Mouse (Mus musculus) myocyte (in vitro differentiated cells): ENCODE data around the gene Cdh8. TPM values are rescaled to one million over a fixed set of nuclear protein-coding genes. Genes with fewer than 3 reads are reported as not detected.

Experiments
- H3K27me3 ChIP-seq: one replicate; pipeline ENCODE4 v1.6.1; 2011; ENCODE audit not compliant: control insufficient read depth, insufficient read depth, insufficient read length
- H3K36me3 ChIP-seq: one replicate; pipeline ENCODE4 v1.6.1; 2011; ENCODE audit not compliant: control insufficient read depth, insufficient read depth
- H3K4me2 ChIP-seq: one replicate; pipeline ENCODE4 v1.6.1; 2011; ENCODE audit warnings: low read depth, control low read depth
- H3K4me3 ChIP-seq: one replicate; pipeline ENCODE4 v1.5.1; 2011; ENCODE audit warnings: mild to moderate bottlenecking, control low read depth, moderate library complexity
- H3K79me2 ChIP-seq: one replicate; pipeline ENCODE4 v1.6.1; 2011; ENCODE audit not compliant: control insufficient read depth, insufficient read depth
- H3ac ChIP-seq: one replicate; pipeline ENCODE4 v1.6.1; 2011; ENCODE audit not compliant: control insufficient read depth, insufficient read length
- CEBPB ChIP-seq: IDR thresholded peaks from 2 replicates; pipeline ENCODE4 v1.6.1; 2011; ENCODE audit warnings: mild to moderate bottlenecking, moderate library complexity; ENCODE audit not compliant: poor library complexity, insufficient read depth, severe bottlenecking
- E2F4 ChIP-seq: IDR thresholded peaks from one replicate; pipeline ENCODE4 v1.6.1; 2011; ENCODE audit warnings: mild to moderate bottlenecking, control low read depth, moderate library complexity; ENCODE audit not compliant: insufficient read depth
- MAX ChIP-seq: IDR thresholded peaks from one replicate; pipeline ENCODE4 v1.6.1; 2011; ENCODE audit warnings: low read depth, mild to moderate bottlenecking, control low read depth
- MYOD1 ChIP-seq, 3 experiments: IDR thresholded peaks; one replicate each; pipeline ENCODE4 v1.6.1; 2011; ENCODE audit warnings: control low read depth in 2 of 3, low read depth in 2 of 3, mild to moderate bottlenecking in 2 of 3, moderate library complexity in 1 of 3; ENCODE audit not compliant: insufficient read length in 2 of 3, control insufficient read depth in 1 of 3
- MYOG ChIP-seq, 3 experiments: IDR thresholded peaks; one replicate each; pipeline ENCODE4 v1.6.1; 2011; ENCODE audit warnings: control low read depth in 2 of 3, low read depth in 2 of 3, mild to moderate bottlenecking in 2 of 3; ENCODE audit not compliant: insufficient read length in 2 of 3, control insufficient read depth in 1 of 3, insufficient read depth in 1 of 3
- POLR2A ChIP-seq: IDR thresholded peaks from one replicate; pipeline ENCODE4 v1.6.1; 2011; ENCODE audit warnings: low read depth, mild to moderate bottlenecking, control low read depth, moderate library complexity; ENCODE audit not compliant: insufficient read length
- POLR2AphosphoS2 ChIP-seq: IDR thresholded peaks from one replicate; pipeline ENCODE4 v1.6.1; 2011; ENCODE audit warnings: low read depth, control low read depth; ENCODE audit not compliant: insufficient read length
- REST ChIP-seq: IDR thresholded peaks from one replicate; pipeline ENCODE4 v1.6.1; 2011; ENCODE audit warnings: mild to moderate bottlenecking, control low read depth, moderate library complexity; ENCODE audit not compliant: insufficient read depth, insufficient read length
- SRF ChIP-seq: IDR thresholded peaks from one replicate; pipeline ENCODE4 v1.6.1; 2011; ENCODE audit warnings: low read depth; ENCODE audit not compliant: control insufficient read depth, insufficient read length
- TCF12 ChIP-seq: IDR thresholded peaks from one replicate; pipeline ENCODE4 v1.6.1; 2011; ENCODE audit warnings: mild to moderate bottlenecking, control low read depth; ENCODE audit not compliant: poor library complexity, insufficient read depth, severe bottlenecking
- TCF3 ChIP-seq: IDR thresholded peaks from one replicate; pipeline ENCODE4 v1.6.1; 2011; ENCODE audit warnings: low read depth, control low read depth; ENCODE audit not compliant: insufficient read length
- USF1 ChIP-seq: IDR thresholded peaks from one replicate; pipeline ENCODE4 v1.6.1; 2011; ENCODE audit warnings: low read depth, mild to moderate bottlenecking, control low read depth, moderate library complexity
- polyA plus RNA-seq: library from polyadenylated mRNA; unstranded; fragments of >200 nt; fragmentation: generic; extraction: Trizol; gene quantifications from one replicate; pipeline ENCODE4 v1.2.1, GENCODE M21; 2012; ENCODE audit warnings: missing spikeins

Cdh8 gene
- polyA plus RNA-seq, 1 experiment, result not detected

DNA sequence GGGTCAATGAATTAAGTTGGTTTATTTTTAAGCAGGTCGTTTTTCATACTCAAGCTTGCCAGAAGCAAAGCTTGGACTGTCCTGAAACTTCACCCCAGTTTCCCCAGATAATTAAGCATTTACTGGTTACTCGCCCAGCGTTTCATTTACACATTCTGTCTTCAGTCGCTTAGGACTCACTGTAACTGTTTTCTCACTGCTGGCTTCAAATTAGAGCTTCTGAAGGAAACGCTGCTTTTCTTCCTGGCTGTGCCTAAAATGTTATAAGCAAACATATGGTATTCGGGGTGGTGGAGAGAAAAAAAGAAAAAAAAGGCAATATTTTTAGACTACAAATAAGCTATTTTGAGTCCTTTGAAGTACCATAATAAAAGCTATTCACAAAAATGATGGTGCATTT, 192.6 kb downstream of the Cdh8 start:
- Histone ChIP-seq H3K79me2 (no peaks in the 10 kb centered on the region), H3ac (no peak overlapping the region), H3K4me2 (no peak overlapping the region), H3K4me3 (no peak overlapping the region), H3K36me3 (no peaks in the 10 kb centered on the region), H3K27me3 (no peaks in the 10 kb centered on the region)
- TF ChIP-seq E2F4, result no peak
- no peak for TF ChIP-seq USF1
- TF ChIP-seq TCF12, result no peak

DNA sequence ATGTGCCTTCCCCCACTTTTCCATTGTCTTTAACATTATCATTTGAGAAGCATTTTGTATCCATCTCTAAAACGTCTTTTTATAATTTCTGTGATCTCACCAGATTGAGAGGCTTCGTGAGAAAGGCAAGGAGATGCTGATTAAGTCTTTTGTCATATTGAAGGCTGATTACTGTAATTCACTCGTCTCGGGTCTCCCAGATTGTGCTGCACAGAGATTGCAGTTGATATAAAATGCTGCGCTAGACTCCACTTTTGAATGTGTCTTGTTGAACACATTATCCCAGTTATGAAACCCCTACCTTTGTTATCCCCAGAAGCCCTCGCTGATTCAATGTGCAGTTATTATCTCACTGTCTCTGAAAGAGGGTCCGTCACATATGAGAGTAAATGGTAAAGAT, 211.1 kb downstream of the Cdh8 start:
- H3K36me3 ChIP-seq, result no peaks in the 10 kb centered on the region
- no peaks in the 10 kb centered on the region for H3K27me3 ChIP-seq
- no peak for TF ChIP-seq USF1
- TF ChIP-seq POLR2AphosphoS2, result no peak
- no peak for TF ChIP-seq TCF12
- TF ChIP-seq REST, result no peak
- no peak for TF ChIP-seq POLR2A
- TF ChIP-seq TCF3, result no peak
- TF ChIP-seq SRF, result no peak
- TF ChIP-seq MYOG (IDR thresholded peaks at IDR 0.05; ENCODE audit: control insufficient read depth in 1 of 3, insufficient read depth in 1 of 3, insufficient read length in 2 of 3, low read depth in 2 of 3), result no peak
- TF ChIP-seq MYOD1 (IDR thresholded peaks at IDR 0.05; ENCODE audit: control insufficient read depth in 1 of 3, insufficient read length in 2 of 3, low read depth in 2 of 3), result no peak
- TF ChIP-seq CEBPB, result no peak
- no peak for TF ChIP-seq MAX
- TF ChIP-seq E2F4, result no peak
- H3K4me3 ChIP-seq, result no peak overlapping the region
- no peaks in the 10 kb centered on the region for H3K79me2 ChIP-seq
- H3ac ChIP-seq, result no peak overlapping the region
- no peak overlapping the region for H3K4me2 ChIP-seq

DNA sequence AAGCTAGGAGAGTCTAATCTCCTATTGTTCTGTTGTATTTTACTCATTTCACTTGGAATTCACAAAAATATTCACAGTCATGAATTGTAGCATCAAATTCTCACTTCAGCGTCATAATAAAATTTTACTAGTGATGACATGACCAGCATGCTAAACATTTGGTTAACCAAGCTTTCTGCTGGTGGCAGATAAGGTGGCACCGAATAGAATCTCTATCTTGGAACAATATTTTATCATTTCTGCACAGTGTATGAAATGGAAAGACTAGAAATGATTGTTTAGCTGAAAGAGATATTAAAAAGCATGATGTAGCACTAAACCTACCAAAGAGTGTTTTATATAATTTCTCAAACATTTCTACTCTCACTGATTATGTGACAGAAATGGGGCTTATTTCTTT, 225.6 kb downstream of the Cdh8 start:
- Histone ChIP-seq H3K4me3 (no peak overlapping the region), H3K27me3 (no peaks in the 10 kb centered on the region), H3ac (no peak overlapping the region), H3K79me2 (no peaks in the 10 kb centered on the region), H3K4me2 (no peak overlapping the region), H3K36me3 (no peaks in the 10 kb centered on the region)
- TF ChIP-seq MAX (no peak), REST (no peak), E2F4 (no peak), TCF12 (no peak), MYOG (IDR thresholded peaks at IDR 0.05; ENCODE audit: control insufficient read depth in 1 of 3, insufficient read depth in 1 of 3, insufficient read length in 2 of 3, low read depth in 2 of 3) (no peak)

DNA sequence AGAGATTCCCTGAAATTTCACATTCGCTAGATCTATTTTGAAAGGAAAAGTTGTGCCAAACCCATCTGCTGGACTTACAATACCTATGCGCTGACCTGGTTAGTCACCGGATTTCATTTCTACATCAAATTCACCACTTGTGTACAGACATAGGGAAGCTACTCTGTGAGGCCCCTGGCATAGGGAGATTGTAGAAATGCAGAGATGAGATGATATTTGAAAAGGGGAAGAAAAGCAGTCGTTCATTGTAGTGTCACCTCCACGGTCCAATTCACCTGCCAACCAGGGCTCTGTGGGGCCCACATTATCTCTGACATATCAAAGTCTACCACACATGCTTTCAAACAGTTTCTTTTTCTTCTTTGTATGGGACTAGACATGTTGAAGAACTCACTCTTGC, 229.4 kb downstream of the Cdh8 start:
- TF ChIP-seq TCF3 (no peak), CEBPB (no peak), TCF12 (no peak), REST (no peak), MYOD1 (IDR thresholded peaks at IDR 0.05; ENCODE audit: control insufficient read depth in 1 of 3, insufficient read length in 2 of 3, low read depth in 2 of 3) (no peak), POLR2AphosphoS2 (no peak), USF1 (no peak), MYOG (IDR thresholded peaks at IDR 0.05; ENCODE audit: control insufficient read depth in 1 of 3, insufficient read depth in 1 of 3, insufficient read length in 2 of 3, low read depth in 2 of 3) (no peak), MAX (no peak), POLR2A (no peak), E2F4 (no peak), SRF (no peak)
- Histone ChIP-seq H3K4me2 (no peak overlapping the region), H3K79me2 (no peaks in the 10 kb centered on the region), H3K27me3 (no peaks in the 10 kb centered on the region), H3K36me3 (no peaks in the 10 kb centered on the region), H3K4me3 (no peak overlapping the region), H3ac (no peak overlapping the region)

DNA sequence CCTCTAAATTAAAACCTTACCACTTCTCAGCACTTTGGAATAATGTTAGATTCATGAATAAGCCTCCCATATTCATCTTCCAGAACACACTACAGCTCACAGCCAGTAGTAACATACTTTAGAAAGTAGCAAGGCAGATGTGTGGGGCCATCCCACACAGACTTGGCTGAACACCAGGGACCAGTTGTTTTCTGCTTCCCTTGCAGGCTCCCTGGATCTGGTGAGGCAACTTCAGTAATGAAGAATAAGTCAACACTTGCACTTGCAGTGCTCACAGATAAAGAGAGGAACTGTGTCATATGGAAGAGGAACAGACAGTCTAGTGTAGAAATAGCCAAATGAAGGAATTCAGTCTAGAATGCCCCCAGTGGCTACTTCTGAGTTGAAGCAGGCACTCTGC, 232.1 kb downstream of the Cdh8 start:
- Histone ChIP-seq H3K36me3 (no peaks in the 10 kb centered on the region), H3K27me3 (no peaks in the 10 kb centered on the region), H3K79me2 (no peaks in the 10 kb centered on the region), H3ac (no peak overlapping the region), H3K4me3 (no peak overlapping the region), H3K4me2 (no peak overlapping the region)
- TF ChIP-seq SRF, result no peak
- TF ChIP-seq TCF12, result no peak
- TF ChIP-seq E2F4, result no peak
- TF ChIP-seq MYOG (IDR thresholded peaks at IDR 0.05; ENCODE audit: control insufficient read depth in 1 of 3, insufficient read depth in 1 of 3, insufficient read length in 2 of 3, low read depth in 2 of 3), result no peak
- no peak for TF ChIP-seq MYOD1 (IDR thresholded peaks at IDR 0.05; ENCODE audit: control insufficient read depth in 1 of 3, insufficient read length in 2 of 3, low read depth in 2 of 3)
- no peak for TF ChIP-seq POLR2A
- TF ChIP-seq REST, result no peak
- TF ChIP-seq TCF3, result no peak
- no peak for TF ChIP-seq USF1
- no peak for TF ChIP-seq POLR2AphosphoS2
